Mouse (Mus musculus) right cerebral cortex, postnatal 25 days (tissue): Measurements from ENCODE around the gene Plxnb2.

ENCODE experiments used
- DNase-seq: peaks from one replicate; pipeline ENCODE4 v3.0.0; 2022

Plxnb2 gene

GRCm38 (mm10) chr15:89148496-89149270 lies 31.9 kb downstream of the Plxnb2 start:
- DNase-seq, result no peak

GRCm38 (mm10) chr15:89147895-89148294 lies 32.7 kb downstream of the Plxnb2 start:
- no peak for DNase-seq

DNA sequence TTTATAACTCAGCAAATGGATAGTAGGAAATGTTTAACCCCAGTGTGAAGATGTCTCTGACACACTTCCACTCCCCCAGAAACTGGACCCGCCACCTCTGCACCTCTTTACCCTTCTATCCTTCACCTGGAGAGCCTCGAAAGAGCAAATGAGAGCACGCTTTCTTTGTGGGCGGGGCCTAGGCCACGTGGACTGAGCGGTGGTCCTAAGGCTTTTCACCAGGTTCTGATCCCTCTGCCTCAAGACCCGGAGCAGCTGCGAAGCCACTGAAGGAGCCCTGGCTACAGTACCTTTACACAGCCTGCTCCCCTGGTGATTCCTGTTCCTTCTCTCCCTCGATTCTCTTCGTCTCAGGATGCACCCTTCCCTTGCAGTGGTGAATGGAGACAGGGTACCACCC lies 33.1 kb downstream of the Plxnb2 start:
- DNase-seq, result no peak

- DNase-seq, result peak; percentile 64
Observed at GRCm38 (mm10) chr15:89147024-89147423, 33.6 kb downstream of the Plxnb2 start.

DNA sequence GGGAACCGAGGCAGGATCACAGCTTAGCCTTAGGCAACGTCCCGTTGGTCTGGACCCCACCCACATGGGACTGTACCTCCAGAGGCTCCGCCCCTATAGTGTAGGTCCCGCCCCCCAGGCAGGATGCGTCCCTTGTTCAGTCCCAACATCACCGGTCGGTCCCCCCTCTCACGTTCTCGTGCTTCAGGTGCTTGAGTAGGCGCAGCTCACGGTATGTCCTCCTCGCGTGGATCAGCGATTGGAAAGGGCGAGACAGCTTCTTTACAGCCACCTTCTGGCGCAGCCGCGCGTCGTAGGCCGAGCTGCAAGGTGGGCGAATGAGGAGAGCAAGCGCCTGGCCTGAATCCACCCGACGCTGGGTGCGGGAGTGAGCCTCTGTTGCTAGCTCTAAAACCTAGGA lies 34.1 kb downstream of the Plxnb2 start:
- DNase-seq, result peak; percentile 78

DNA sequence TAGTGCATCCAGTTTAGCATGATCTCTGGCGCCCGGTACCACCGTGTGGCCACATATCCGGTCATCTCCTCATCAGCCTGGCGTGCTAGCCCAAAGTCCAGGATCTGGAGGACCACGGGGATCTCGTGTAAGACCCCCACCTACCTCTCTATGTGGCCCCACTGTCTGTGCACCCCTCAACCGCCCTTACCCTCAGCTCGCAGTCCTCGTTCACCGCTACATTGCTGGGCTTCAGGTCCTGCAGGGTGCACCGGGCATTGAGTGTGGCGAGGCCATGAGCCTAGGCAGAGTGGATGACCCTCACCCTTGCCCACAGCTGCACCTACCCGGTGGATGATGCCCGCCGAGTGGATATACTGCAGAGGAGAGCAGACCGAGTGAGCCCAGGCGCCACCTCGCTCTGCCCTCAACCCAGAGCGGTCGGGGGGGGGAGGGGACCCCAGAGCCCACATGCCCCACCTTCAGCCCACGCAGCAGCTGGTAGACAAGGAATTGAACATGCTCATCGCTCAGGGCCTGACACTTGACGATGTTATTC lies 34.7 kb downstream of the Plxnb2 start:
- no peak for DNase-seq

DNA sequence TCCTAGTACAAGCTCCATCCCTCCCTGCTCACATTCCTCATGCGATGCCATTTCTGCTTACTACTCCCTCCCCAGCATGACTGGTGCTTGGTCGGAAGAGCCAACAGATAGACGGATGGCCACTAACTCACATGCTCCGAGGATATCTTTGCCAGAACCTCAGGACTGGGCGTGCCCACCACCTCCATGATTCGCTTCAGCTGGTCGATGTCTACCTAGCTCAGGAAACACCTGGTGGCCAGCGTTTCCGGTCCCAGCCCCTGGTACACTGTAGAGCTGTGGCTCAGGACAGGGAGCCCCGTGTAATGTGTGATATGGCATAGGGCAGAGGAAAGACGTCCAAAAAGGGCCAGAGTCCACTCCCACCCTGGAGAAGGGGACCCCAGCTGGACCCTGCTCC lies 35.6 kb downstream of the Plxnb2 start:
- no peak for DNase-seq

DNA sequence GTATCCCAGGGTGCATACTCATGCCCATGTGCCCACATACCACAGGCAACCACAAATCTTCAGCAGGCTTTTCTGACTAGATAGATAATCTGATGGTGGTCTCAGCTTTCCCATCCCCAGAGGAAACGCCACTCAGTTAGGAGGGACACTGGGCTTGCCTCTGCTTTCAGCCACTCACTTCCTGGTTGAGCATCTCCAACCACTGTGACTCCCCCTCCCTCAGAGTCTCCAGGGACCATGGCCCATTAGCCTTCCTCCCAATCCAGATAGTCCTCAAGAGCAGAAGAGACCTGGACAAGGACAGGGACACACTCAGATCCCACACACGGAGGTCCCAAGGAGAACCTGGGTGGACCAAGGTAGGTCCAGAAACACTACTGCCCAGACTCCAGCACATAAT lies 37.5 kb downstream of the Plxnb2 start:
- no peak for DNase-seq

DNA sequence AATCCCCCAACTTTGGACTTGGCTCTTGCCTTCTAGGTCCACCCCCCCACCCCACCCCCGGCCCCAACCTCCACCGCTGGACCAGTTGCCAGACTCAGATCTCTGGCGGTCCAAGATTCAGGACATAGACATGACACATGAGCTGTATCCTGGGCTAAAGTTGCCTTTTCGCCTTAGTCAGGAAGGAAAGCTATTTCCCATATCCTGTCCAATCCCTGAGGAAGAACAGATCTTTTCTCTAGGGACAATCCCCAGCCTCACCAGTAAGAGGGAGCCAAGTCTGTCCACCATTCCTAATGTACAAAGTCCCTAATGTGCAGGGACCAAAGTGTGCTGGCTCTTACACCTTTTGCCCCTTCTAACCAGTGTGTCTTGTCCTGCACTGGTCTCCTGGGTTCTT lies 38.7 kb downstream of the Plxnb2 start:
- no peak for DNase-seq

DNA sequence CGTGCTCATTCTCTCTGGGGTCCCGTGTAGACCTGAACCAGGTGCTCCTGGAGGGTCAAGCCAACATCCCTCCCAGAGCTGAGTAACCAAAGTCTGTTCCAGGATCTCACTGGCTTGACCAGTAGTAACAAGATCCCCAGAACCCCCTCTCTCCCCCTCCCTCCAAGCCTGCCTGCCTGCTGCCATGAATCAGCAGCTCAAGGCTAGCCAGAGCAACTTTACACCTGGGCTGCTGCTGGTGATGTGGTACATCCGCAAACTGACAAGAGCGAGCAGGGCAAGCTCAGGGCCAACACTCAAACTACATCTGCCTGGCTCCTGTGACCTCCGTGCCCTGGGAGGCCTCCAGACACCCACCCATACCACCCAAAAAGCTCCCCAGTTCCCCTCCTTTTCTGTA lies 39.1 kb downstream of the Plxnb2 start:
- no peak for DNase-seq

DNA sequence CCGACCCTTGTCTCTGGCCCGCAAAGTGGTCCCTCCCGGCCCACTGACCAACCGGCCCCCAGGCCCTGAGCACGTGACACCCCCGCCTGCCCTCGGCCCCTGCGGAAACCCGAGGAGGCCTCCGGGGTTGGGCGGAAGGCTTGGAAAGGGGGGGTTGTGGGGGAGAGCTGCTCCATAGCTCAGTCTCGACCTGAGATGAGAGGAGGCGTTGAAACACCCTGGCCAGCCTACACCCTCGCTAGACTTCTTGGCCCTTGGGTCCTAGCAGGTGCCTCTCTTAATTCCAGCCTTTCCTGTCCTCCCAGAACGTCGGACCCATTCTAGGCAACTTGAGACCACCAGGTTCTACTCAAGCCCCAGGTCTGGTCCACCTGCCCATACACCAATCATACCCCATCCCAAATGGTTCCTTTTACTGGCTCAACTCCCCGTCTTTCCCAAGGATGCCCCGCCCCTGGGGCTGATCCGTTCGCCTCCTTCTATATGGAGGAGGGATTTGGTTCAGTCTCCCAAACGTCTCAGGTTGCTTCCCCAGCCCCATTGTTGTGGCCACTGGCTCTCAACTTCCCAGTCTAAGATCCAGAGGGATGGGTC lies 39.8 kb downstream of the Plxnb2 start, which contains the start of gene Mapk12:
Mapk12 (minus strand) TSS at position 45 of the 594 bp plus-strand sequence.
- DNase-seq, result peak; percentile 37

DNA sequence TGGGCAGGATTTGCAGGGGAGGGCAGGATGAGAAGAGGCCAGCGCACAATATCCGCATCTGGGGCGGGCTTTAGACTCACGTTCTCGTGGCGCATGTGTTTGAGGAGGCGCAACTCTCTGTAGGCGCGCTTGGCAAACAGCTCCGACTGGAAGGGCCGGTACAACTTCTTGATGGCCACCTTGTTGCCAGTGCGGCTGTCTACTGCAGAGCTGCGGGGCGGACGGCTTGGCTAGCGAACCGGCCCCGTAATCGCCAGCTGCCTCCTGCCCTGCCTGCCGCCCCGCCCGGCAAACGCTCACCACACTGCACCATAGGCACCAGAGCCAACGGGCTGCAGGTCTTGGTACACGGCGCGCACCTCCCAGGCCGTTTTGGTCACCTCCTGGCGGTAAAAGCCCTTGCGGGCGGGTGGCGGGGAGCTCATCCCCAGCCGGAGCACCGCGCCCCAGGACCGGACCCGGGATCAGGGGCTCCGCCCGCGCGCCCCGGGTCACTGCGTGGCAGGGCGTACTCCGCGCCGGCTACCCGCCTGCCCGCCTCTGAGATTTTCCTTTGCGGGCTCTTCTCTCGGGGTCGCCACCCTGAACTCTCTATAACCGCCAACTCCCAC lies 40.4 kb downstream of the Plxnb2 start:
- peak; percentile 80 for DNase-seq

- no peak for DNase-seq
Observed at GRCm38 (mm10) chr15:89138531-89138930, 42.1 kb downstream of the Plxnb2 start.

GRCm38 (mm10) chr15:89138046-89138405 lies 42.6 kb downstream of the Plxnb2 start:
- DNase-seq, result no peak

DNA sequence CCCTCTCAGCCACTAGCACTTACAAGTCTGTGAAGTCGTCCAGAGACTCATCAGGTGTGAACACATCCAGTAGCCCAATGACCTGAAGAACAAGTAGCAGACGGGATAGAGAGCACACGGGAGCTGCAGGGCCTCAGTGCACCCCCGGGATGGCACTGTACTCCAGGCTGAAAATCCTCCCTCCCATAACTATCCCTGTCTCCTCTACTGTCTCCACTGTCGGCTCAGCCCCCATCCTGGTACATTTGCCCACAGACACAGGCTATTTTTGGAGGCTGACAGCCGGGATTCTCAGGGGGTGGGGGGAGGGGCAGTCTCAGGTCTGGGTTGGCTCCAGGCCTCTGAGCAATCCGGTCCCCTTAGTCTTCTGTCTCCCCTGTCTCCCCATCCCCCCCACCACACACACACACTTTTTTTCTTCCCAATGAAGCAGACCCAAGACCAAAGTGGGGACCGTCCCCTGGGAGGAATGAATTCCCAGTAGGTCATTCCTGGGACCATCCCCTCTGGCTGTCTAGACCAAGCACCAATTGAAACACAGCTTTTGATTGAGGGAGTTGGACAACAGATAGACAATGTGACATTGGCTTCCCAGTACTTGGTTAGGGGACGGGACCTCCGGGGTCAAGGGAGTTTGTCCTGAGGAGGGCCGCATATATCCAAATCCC lies 43.1 kb downstream of the Plxnb2 start:
- DNase-seq, result no peak

GRCm38 (mm10) chr15:89136461-89137155 lies 44.0 kb downstream of the Plxnb2 start:
- DNase-seq, result no peak

- no peak for DNase-seq
Observed at GRCm38 (mm10) chr15:89131316-89131715, 49.3 kb downstream of the Plxnb2 start.

DNA sequence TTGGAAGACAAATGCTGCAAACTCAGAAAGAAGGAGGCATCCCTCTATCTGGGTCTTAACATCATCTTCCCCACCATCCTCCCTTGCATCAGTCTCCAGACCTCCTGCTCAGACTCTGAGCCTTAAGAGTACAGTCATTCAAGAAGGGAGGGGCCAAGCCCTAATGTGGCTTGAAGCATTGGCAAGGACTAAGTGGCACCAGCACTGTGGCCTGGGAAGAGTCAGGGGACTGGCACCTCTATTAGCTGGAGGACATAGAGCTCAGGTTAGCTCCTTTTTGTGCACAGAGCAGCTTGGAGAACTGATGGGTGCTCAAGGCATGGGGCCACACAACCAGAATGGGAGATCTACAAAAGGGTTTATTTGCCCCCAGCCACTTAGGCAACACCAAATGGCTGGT lies 50.3 kb downstream of the Plxnb2 start:
- DNase-seq, result no peak

DNA sequence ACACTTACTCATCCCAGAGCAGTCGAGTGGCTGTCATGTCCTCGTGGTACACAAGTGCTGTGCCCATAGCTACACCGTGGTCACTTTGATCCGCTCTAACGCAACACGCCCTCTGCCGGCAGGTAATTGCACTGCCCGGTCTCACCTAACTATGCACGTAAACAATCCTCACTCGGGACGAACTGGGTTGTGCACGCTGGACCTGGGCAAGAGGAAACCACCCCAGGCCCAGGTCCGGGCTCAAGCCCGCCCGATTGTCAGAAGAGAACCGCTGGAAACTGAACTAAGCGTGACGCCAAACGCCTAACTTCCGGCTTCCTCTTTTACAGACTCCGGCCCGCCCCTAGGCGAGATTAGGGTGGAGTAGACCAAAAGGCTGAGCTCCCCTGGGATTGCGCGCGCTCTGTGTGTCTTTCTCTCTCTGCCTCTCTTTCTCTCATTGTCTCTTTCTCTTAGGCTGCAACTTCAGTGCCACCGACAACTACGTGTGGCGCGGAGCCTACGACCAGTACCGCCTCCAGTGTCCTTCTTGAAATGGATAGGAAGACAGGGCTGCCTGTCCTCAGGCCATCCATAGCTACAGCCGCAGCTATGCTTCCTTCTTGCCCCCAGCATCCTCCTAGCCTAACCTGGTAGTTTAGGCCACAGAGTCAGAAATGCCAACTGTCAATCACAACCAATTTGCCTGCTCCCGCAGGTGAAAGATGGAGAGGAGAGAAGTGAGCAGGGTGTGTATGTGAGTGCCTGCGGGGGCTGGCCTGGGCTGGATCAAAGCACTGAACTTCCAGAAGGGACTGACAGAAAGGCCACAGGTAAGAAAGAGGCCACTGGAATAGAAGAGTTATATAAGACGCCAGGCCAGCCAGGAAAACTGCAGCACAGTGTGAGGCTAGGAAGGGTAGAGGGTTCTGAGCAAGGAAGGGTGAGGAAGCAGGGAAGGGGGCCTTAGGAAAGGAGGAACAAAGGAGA lies 51.9 kb downstream of the Plxnb2 start, which contains the start of gene Hdac10:
Hdac10 (minus strand) TSS at position 319 of the 969 bp plus-strand sequence.
- peak; percentile 85 for DNase-seq

- DNase-seq, result no peak
Observed at GRCm38 (mm10) chr15:89127364-89127940, 53.1 kb downstream of the Plxnb2 start.

GRCm38 (mm10) chr15:89126622-89127021 lies 54.0 kb downstream of the Plxnb2 start:
- no peak for DNase-seq
